Comparison of ENCODE assay signal across 15 mouse cellular contexts in the genomic region with DNA sequence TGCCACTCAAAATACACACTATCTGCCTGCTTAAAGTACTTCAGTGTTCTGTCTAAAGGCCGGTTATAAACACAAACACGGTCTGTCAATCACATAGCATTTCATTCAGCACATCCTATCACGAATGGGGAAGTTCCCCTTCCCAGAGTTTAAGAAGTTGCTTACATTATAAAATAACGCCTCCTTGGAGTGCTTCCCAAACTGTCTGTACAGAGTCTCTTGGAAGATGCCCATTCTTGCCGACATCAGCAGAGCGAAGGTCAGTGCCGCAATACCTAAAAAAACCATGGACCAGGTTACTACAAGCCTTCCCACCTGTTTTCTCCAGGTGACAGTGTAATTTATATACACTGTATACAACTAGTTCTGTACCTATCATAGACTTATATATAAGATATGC.
"Had no signal": no experiment of that assay in that cellular context is flagged by ENCODE, and none has a peak within 500 bp of the region (broad histone marks: within the 10 kb centered on the region; RNA-seq: fewer than 3 reads in every experiment).

No protein-coding gene starts in this region.

- H3K4me2 ChIP-seq: liver, embryonic 13.5 days; liver, embryonic 15.5 days; midbrain, embryonic 11.5 days; midbrain, embryonic 13.5 days; midbrain, embryonic 15.5 days; neural tube, embryonic 12.5 days; stomach, embryonic 15.5 days had no signal

- ATAC-seq: liver, postnatal 0 days; midbrain, embryonic 13.5 days; midbrain, embryonic 15.5 days had no signal

- DNase-seq: liver, embryonic 13.5 days; liver, postnatal 0 days; right cerebral cortex, postnatal 14 days; thymus, adult 2 months; thymus, postnatal 25 days; thymus, postnatal 4 days had no signal

- H3K4me1 ChIP-seq: neural tube, embryonic 12.5 days; stomach, embryonic 15.5 days had no signal

- H3K27me3 ChIP-seq: liver, embryonic 13.5 days; liver, embryonic 15.5 days; megakaryocyte, embryonic 14.5 days; midbrain, embryonic 13.5 days; midbrain, embryonic 15.5 days; neural tube, embryonic 12.5 days; stomach, embryonic 15.5 days had no signal

- H3K4me3 ChIP-seq: liver, embryonic 13.5 days; liver, embryonic 15.5 days; megakaryocyte, embryonic 14.5 days; midbrain, embryonic 13.5 days; midbrain, embryonic 15.5 days; neural tube, embryonic 12.5 days; stomach, embryonic 15.5 days had no signal

- H3K27ac ChIP-seq: liver, embryonic 13.5 days; macrophage; midbrain, embryonic 13.5 days; midbrain, embryonic 15.5 days; neural tube, embryonic 12.5 days; stomach, embryonic 15.5 days; stomach, postnatal 0 days had no signal

- H3K9me3 ChIP-seq: liver, embryonic 13.5 days; liver, embryonic 15.5 days; megakaryocyte, embryonic 14.5 days; midbrain, embryonic 13.5 days; midbrain, embryonic 15.5 days; neural tube, embryonic 12.5 days; stomach, embryonic 15.5 days had no signal

- H3K9ac ChIP-seq: liver, embryonic 13.5 days; liver, embryonic 15.5 days; liver, postnatal 0 days; midbrain, embryonic 13.5 days; midbrain, embryonic 15.5 days; neural tube, embryonic 12.5 days; stomach, embryonic 15.5 days had no signal
